Mouse (Mus musculus): ENCODE measurements around the gene Plb1. TPM values are rescaled to one million over a fixed set of nuclear protein-coding genes. Genes with fewer than 3 reads are reported as not detected.

The Plb1 gene
- polyA plus RNA-seq, 1 experiment from 2014 or later, result 0.68 TPM

DNA sequence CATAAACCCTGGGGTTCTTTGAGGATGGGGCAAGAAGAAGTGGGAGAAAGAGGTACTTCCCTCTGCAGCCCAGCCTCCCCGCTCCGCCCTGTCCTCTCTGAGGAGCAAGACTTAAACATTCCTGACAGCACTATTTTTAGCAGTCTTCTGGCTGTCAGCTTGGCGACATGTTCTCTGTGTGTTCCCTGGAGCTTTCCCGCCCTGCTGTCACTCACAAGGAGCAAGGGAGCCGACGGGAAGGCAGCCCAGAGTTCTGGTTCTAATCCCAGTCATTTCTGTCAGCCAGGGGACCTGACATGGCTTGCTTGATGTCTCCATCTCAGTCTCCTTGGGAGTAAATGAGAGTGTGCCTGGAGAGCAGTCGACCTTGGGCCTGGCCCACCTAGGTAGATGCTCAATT lies 40.0 kb downstream of the Plb1 start:
- H3K27ac ChIP-seq (ENCODE audit: low read depth, low read length), result no peak overlapping the region
- no peak overlapping the region for H3K4me2 ChIP-seq (replicated peaks; ENCODE audit: low read depth)
- no peaks in the 10 kb centered on the region for H3K4me1 ChIP-seq (replicated peaks; ENCODE audit: control insufficient read depth, insufficient read depth, low read length)
- WGBS, result 39% methylated on average over 7 of the region's 7 CpGs
- TF ChIP-seq CTCF (IDR thresholded peaks at IDR 0.05; ENCODE audit: low read depth), result no peak
- no peaks in the 10 kb centered on the region for H3K9me3 ChIP-seq (ENCODE audit: control insufficient read depth)
- no peaks in the 10 kb centered on the region for H3K27me3 ChIP-seq (replicated peaks; ENCODE audit: control insufficient read depth, insufficient read depth, low read length)
- no peak overlapping the region for H3K4me3 ChIP-seq (ENCODE audit: low read depth, low read length)
- H3K36me3 ChIP-seq (ENCODE audit: control insufficient read depth, insufficient read depth), result no peaks in the 10 kb centered on the region
- H3K9ac ChIP-seq (ENCODE audit: low read depth, low read length), result no peak overlapping the region
- ATAC-seq, result no peak

DNA sequence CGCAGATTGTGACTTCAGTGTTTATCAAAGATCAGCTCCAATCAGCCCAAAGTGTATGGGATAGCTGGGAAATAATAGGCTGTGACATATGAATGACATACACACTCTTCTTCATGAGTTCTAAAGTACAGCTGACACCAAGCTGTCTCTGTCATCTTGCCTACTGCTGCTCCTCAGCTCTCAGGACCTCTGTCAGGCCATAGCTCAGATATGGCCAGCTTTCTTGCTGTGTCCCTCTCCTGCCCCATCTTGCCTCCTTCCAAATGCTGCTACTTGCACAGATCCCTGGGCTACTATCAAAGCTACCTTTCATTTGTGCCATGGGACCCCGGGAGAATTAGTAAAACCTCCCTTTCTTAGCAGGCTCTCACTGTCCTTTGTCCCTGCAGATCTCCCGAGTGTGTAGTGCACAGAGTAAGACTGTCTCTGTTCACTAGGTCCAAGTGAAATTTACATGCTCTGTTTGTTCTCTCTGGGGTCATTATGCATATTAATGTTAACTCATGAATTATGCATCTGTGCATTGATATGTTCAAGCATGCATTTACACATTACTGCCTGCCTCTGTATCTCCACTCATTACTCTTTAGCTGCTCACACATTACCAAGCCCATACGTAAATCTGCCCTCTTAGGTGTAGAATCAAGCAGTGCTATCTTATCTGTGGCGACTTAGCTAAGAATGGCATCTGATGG lies 45.6 kb downstream of the Plb1 start:
- no peak for TF ChIP-seq CTCF (IDR thresholded peaks at IDR 0.05; ENCODE audit: low read depth)
- no peak overlapping the region for H3K27ac ChIP-seq (ENCODE audit: low read depth, low read length)
- H3K9me3 ChIP-seq (ENCODE audit: control insufficient read depth), result no peaks in the 10 kb centered on the region
- no peaks in the 10 kb centered on the region for H3K4me1 ChIP-seq (replicated peaks; ENCODE audit: control insufficient read depth, insufficient read depth, low read length)
- no peak for ATAC-seq
- no peak overlapping the region for H3K4me2 ChIP-seq (replicated peaks; ENCODE audit: low read depth)
- no peaks in the 10 kb centered on the region for H3K27me3 ChIP-seq (replicated peaks; ENCODE audit: control insufficient read depth, insufficient read depth, low read length)
- no peaks in the 10 kb centered on the region for H3K36me3 ChIP-seq (ENCODE audit: control insufficient read depth, insufficient read depth)
- H3K4me3 ChIP-seq (ENCODE audit: low read depth, low read length), result no peak overlapping the region
- H3K9ac ChIP-seq (ENCODE audit: low read depth, low read length), result no peak overlapping the region
- 67% methylated on average over 5 of the region's 5 CpGs for WGBS

- no peaks in the 10 kb centered on the region for H3K4me1 ChIP-seq (replicated peaks; ENCODE audit: control insufficient read depth, insufficient read depth, low read length)
- H3K9me3 ChIP-seq (ENCODE audit: control insufficient read depth), result no peaks in the 10 kb centered on the region
- H3K4me2 ChIP-seq (replicated peaks; ENCODE audit: low read depth), result no peak overlapping the region
- no peak overlapping the region for H3K4me3 ChIP-seq (ENCODE audit: low read depth, low read length)
- no peaks in the 10 kb centered on the region for H3K36me3 ChIP-seq (ENCODE audit: control insufficient read depth, insufficient read depth)
- no peak for ATAC-seq
- H3K27ac ChIP-seq (ENCODE audit: low read depth, low read length), result no peak overlapping the region
- no peak overlapping the region for H3K9ac ChIP-seq (ENCODE audit: low read depth, low read length)
- no peak for TF ChIP-seq CTCF (IDR thresholded peaks at IDR 0.05; ENCODE audit: low read depth)
- whole genome bisulfite sequencing, result 65% methylated on average over 3 of the region's 3 CpGs
- H3K27me3 ChIP-seq (replicated peaks; ENCODE audit: control insufficient read depth, insufficient read depth, low read length), result no peaks in the 10 kb centered on the region
Measured at GRCm38 (mm10) chr5:32280066-32280465, 47.6 kb downstream of the Plb1 start.

- WGBS, result 42% methylated on average over 4 of the region's 4 CpGs
- Histone ChIP-seq H3K4me2 (replicated peaks; ENCODE audit: low read depth) (no peak overlapping the region), H3K4me3 (ENCODE audit: low read depth, low read length) (no peak overlapping the region), H3K36me3 (ENCODE audit: control insufficient read depth, insufficient read depth) (no peaks in the 10 kb centered on the region), H3K27me3 (replicated peaks; ENCODE audit: control insufficient read depth, insufficient read depth, low read length) (no peaks in the 10 kb centered on the region), H3K27ac (ENCODE audit: low read depth, low read length) (no peak overlapping the region), H3K4me1 (replicated peaks; ENCODE audit: control insufficient read depth, insufficient read depth, low read length) (no peaks in the 10 kb centered on the region), H3K9ac (ENCODE audit: low read depth, low read length) (no peak overlapping the region), H3K9me3 (ENCODE audit: control insufficient read depth) (no peaks in the 10 kb centered on the region)
- no peak for ATAC-seq
- no peak for TF ChIP-seq CTCF (IDR thresholded peaks at IDR 0.05; ENCODE audit: low read depth)
Measured at GRCm38 (mm10) chr5:32282345-32282744, 49.8 kb downstream of the Plb1 start.

DNA sequence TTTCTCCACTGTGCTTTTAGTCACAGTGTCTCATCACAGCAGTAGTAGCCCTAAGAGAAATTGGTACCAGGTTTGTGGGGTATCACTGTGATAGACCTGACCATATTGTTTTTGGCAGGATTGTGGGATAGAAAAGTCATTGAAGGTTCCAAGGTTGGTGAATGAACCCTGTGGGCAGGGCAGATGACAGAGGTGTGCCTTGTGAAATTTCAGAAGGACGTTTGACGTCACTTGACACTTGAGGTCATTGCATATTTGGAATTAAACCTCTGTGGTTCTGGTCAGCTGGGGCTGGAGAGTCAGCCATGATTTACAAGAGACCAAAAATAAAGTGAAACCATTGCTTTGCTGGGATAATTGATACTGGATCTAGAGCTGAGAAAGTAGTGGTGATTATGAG lies 50.9 kb downstream of the Plb1 start:
- Histone ChIP-seq H3K27me3 (replicated peaks; ENCODE audit: control insufficient read depth, insufficient read depth, low read length) (no peaks in the 10 kb centered on the region), H3K4me3 (ENCODE audit: low read depth, low read length) (no peak overlapping the region), H3K4me2 (replicated peaks; ENCODE audit: low read depth) (no peak overlapping the region), H3K36me3 (ENCODE audit: control insufficient read depth, insufficient read depth) (no peaks in the 10 kb centered on the region), H3K9me3 (ENCODE audit: control insufficient read depth) (no peaks in the 10 kb centered on the region), H3K4me1 (replicated peaks; ENCODE audit: control insufficient read depth, insufficient read depth, low read length) (no peaks in the 10 kb centered on the region), H3K9ac (ENCODE audit: low read depth, low read length) (no peak overlapping the region), H3K27ac (ENCODE audit: low read depth, low read length) (no peak overlapping the region)
- ATAC-seq, result no peak
- TF ChIP-seq CTCF (IDR thresholded peaks at IDR 0.05; ENCODE audit: low read depth), result no peak
- 87% methylated on average over 2 of the region's 2 CpGs for WGBS

DNA sequence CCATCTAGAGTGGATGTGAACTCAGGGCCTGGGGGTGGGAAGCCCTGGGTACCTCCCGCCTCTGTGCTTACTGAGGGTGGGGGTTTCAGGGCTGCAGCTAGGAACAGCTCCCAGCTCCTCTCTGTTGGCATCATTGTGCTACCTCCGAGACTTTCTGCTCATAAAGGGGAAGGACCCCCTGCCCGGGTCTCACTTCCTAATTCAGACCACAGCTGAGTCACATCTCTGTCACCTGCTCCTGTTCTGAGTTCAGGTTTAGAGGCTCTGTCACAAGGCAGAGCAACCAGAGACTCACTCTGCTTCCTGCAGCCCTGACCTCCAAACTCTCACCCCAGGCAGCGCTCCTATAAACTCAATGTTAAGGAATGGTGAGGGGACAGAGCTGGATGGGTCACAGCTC lies 53.8 kb downstream of the Plb1 start:
- no peak for ATAC-seq
- Histone ChIP-seq H3K4me2 (replicated peaks; ENCODE audit: low read depth) (no peak overlapping the region), H3K27me3 (replicated peaks; ENCODE audit: control insufficient read depth, insufficient read depth, low read length) (no peaks in the 10 kb centered on the region), H3K27ac (ENCODE audit: low read depth, low read length) (no peak overlapping the region), H3K36me3 (ENCODE audit: control insufficient read depth, insufficient read depth) (no peaks in the 10 kb centered on the region), H3K4me3 (ENCODE audit: low read depth, low read length) (no peak overlapping the region), H3K9me3 (ENCODE audit: control insufficient read depth) (no peaks in the 10 kb centered on the region), H3K9ac (ENCODE audit: low read depth, low read length) (no peak overlapping the region), H3K4me1 (replicated peaks; ENCODE audit: control insufficient read depth, insufficient read depth, low read length) (no peaks in the 10 kb centered on the region)
- TF ChIP-seq CTCF (IDR thresholded peaks at IDR 0.05; ENCODE audit: low read depth), result no peak
- 74% methylated on average over 4 of the region's 4 CpGs for WGBS

DNA sequence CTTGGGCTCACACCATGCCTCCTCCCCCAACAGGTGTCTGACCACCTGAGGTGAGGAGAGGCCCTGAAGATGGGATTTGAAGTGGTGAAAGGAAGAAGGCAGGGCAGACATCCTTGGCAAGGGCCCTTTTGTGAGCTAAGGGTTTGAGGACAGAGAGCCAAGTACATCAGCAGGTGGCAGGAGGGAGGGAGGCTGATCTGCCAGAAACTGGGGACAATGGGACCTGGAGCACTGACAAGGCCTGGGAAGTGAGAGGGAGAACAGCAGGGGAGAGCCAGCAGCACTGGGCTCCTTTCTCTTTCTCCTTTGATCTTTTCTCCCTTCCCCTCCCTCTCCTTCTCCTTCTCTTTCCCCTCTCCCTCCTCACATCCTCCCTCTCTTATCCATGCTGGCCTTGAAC lies 55.5 kb downstream of the Plb1 start:
- Histone ChIP-seq H3K27ac (ENCODE audit: low read depth, low read length) (no peak overlapping the region), H3K27me3 (replicated peaks; ENCODE audit: control insufficient read depth, insufficient read depth, low read length) (no peaks in the 10 kb centered on the region), H3K36me3 (ENCODE audit: control insufficient read depth, insufficient read depth) (no peaks in the 10 kb centered on the region), H3K4me2 (replicated peaks; ENCODE audit: low read depth) (no peak overlapping the region), H3K4me3 (ENCODE audit: low read depth, low read length) (no peak overlapping the region), H3K9ac (ENCODE audit: low read depth, low read length) (no peak overlapping the region), H3K4me1 (replicated peaks; ENCODE audit: control insufficient read depth, insufficient read depth, low read length) (no peaks in the 10 kb centered on the region), H3K9me3 (ENCODE audit: control insufficient read depth) (no peaks in the 10 kb centered on the region)
- TF ChIP-seq CTCF (IDR thresholded peaks at IDR 0.05; ENCODE audit: low read depth), result no peak
- no peak for ATAC-seq

All from intestine, postnatal 0 days (tissue).